Mouse (Mus musculus): ENCODE measurements around the gene N6amt1.

N6amt1 gene

GRCm38 (mm10) chr16:87354075-87354583, at the start of gene N6amt1:
N6amt1 (plus strand) TSS chr16:87354185.
- peak; percentile 89 for DNase-seq (ENCODE audit: low spot score)

- no peak for DNase-seq (ENCODE audit: low spot score)
Measured at GRCm38 (mm10) chr16:87305251-87306011, 48.6 kb upstream of the N6amt1 start.

GRCm38 (mm10) chr16:87307109-87307735, 46.8 kb upstream of the N6amt1 start:
- no peak for DNase-seq (ENCODE audit: low spot score)

- DNase-seq (ENCODE audit: low spot score), result no peak
Measured at GRCm38 (mm10) chr16:87310659-87311058, 43.3 kb upstream of the N6amt1 start.

- no peak for DNase-seq (ENCODE audit: low spot score)
Measured at GRCm38 (mm10) chr16:87318200-87318811, 35.7 kb upstream of the N6amt1 start.

GRCm38 (mm10) chr16:87318998-87319397, 35.0 kb upstream of the N6amt1 start:
- DNase-seq (ENCODE audit: low spot score), result no peak

- no peak for DNase-seq (ENCODE audit: low spot score)
Measured at GRCm38 (mm10) chr16:87319541-87320251, 34.3 kb upstream of the N6amt1 start.

GRCm38 (mm10) chr16:87320252-87320555, 33.8 kb upstream of the N6amt1 start:
- no peak for DNase-seq (ENCODE audit: low spot score)

GRCm38 (mm10) chr16:87324571-87324970, 29.4 kb upstream of the N6amt1 start:
- no peak for DNase-seq (ENCODE audit: low spot score)

- DNase-seq (ENCODE audit: low spot score), result no peak
Measured at GRCm38 (mm10) chr16:87329986-87330385, 24.0 kb upstream of the N6amt1 start.

GRCm38 (mm10) chr16:87334756-87335155, 19.2 kb upstream of the N6amt1 start:
- no peak for DNase-seq (ENCODE audit: low spot score)

- no peak for DNase-seq (ENCODE audit: low spot score)
Measured at GRCm38 (mm10) chr16:87341043-87341572, 12.9 kb upstream of the N6amt1 start.

GRCm38 (mm10) chr16:87348133-87348532, 5.9 kb upstream of the N6amt1 start:
- DNase-seq (ENCODE audit: low spot score), result no peak

GRCm38 (mm10) chr16:87351386-87352105, 2.4 kb upstream of the N6amt1 start:
- no peak for DNase-seq (ENCODE audit: low spot score)

GRCm38 (mm10) chr16:87353605-87354004, 380 bp upstream of the N6amt1 start:
- no peak for DNase-seq (ENCODE audit: low spot score)

- DNase-seq (ENCODE audit: low spot score), result no peak
Measured at GRCm38 (mm10) chr16:87354748-87355147, 763 bp downstream of the N6amt1 start.

- DNase-seq (ENCODE audit: low spot score), result no peak
Measured at GRCm38 (mm10) chr16:87360096-87360495, 6.1 kb downstream of the N6amt1 start.

GRCm38 (mm10) chr16:87364231-87364630, 10.2 kb downstream of the N6amt1 start:
- no peak for DNase-seq (ENCODE audit: low spot score)

- no peak for DNase-seq (ENCODE audit: low spot score)
Measured at GRCm38 (mm10) chr16:87366035-87366434, 12.1 kb downstream of the N6amt1 start.

GRCm38 (mm10) chr16:87366445-87366844, 12.5 kb downstream of the N6amt1 start:
- no peak for DNase-seq (ENCODE audit: low spot score)

GRCm38 (mm10) chr16:87382996-87383395, 29.0 kb downstream of the N6amt1 start:
- no peak for DNase-seq (ENCODE audit: low spot score)

- no peak for DNase-seq (ENCODE audit: low spot score)
Measured at GRCm38 (mm10) chr16:87384366-87384765, 30.4 kb downstream of the N6amt1 start.
